20 mouse cellular contexts compared by ENCODE assay signal in genomic region chr1:90904729-90905404, GRCm38 (mm10). TPM values are rescaled to one million over a fixed set of nuclear protein-coding genes. Genes with fewer than 3 reads are reported as not detected.
DNase-seq lines count a peak whose midpoint lies in the region; ATAC-seq lines count a peak whose summit lies in the region.
"Had no signal": no experiment of that assay in that cellular context is flagged by ENCODE, and none has a peak within 500 bp of the region (broad histone marks: within the 10 kb centered on the region; RNA-seq: fewer than 3 reads in every experiment).

No protein-coding gene starts in this region.

- H3K36me3 ChIP-seq in embryonic facial prominence, embryonic 12.5 days: no peaks in the 10 kb centered on the region
- H3K36me3 ChIP-seq in embryonic facial prominence, embryonic 10.5 days (replicated peaks): no peaks in the 10 kb centered on the region
- H3K36me3 ChIP-seq in limb, embryonic 15.5 days: no peaks in the 10 kb centered on the region
- no peaks in the 10 kb centered on the region for H3K36me3 ChIP-seq in limb, embryonic 10.5 days
- no peaks in the 10 kb centered on the region for H3K36me3 ChIP-seq in midbrain, embryonic 11.5 days (ENCODE audit: control insufficient read depth, insufficient read depth, low read length)
- H3K36me3 ChIP-seq: G1E; heart, embryonic 13.5 days; liver, embryonic 15.5 days; midbrain, embryonic 15.5 days had no signal

- no peaks in the 10 kb centered on the region for H3K9me3 ChIP-seq in embryonic facial prominence, embryonic 12.5 days
- H3K9me3 ChIP-seq in embryonic facial prominence, embryonic 10.5 days: no peaks in the 10 kb centered on the region
- H3K9me3 ChIP-seq in limb, embryonic 15.5 days: no peaks in the 10 kb centered on the region
- no peaks in the 10 kb centered on the region for H3K9me3 ChIP-seq in limb, embryonic 10.5 days (replicated peaks)
- no peaks in the 10 kb centered on the region for H3K9me3 ChIP-seq in midbrain, embryonic 11.5 days (ENCODE audit: control insufficient read depth, low read length)
- H3K9me3 ChIP-seq: heart, embryonic 13.5 days; liver, embryonic 15.5 days; midbrain, embryonic 15.5 days had no signal

- WGBS in embryonic facial prominence, embryonic 12.5 days: 84% methylated on average over 7 of the region's 7 CpGs
- WGBS in embryonic facial prominence, embryonic 10.5 days: 87% methylated on average over 7 of the region's 7 CpGs
- 76% methylated on average over 7 of the region's 7 CpGs for WGBS in limb, embryonic 15.5 days
- WGBS in limb, embryonic 10.5 days: 89% methylated on average over 7 of the region's 7 CpGs
- WGBS in midbrain, embryonic 11.5 days: 92% methylated on average over 7 of the region's 7 CpGs

- H3K27me3 ChIP-seq in embryonic facial prominence, embryonic 12.5 days: no peaks in the 10 kb centered on the region
- H3K27me3 ChIP-seq in embryonic facial prominence, embryonic 10.5 days (replicated peaks; ENCODE audit: low read depth, poor library complexity, severe bottlenecking): peaks cover 17% of the 10 kb centered on the region; the same call in 1 of the 2 replicates
- H3K27me3 ChIP-seq in limb, embryonic 15.5 days: no peaks in the 10 kb centered on the region
- peaks cover 6% of the 10 kb centered on the region; the same call in 1 of the 2 replicates for H3K27me3 ChIP-seq in limb, embryonic 10.5 days (ENCODE audit: low read depth, poor library complexity, severe bottlenecking)
- no peaks in the 10 kb centered on the region for H3K27me3 ChIP-seq in midbrain, embryonic 11.5 days (ENCODE audit: control insufficient read depth, insufficient read depth, low read length)
- H3K27me3 ChIP-seq: liver, embryonic 15.5 days; midbrain, embryonic 15.5 days had no signal

- DNase-seq in embryonic facial prominence, embryonic 10.5 days (ENCODE audit: low spot score): no peak
- no peak for DNase-seq in limb, embryonic 10.5 days (ENCODE audit: low spot score)
- peak; percentile 10 for DNase-seq in urinary bladder, adult 2 months (ENCODE audit: low spot score)
- no peak for DNase-seq in urinary bladder, postnatal 36 days (ENCODE audit: low spot score in 2 of 2)
- no peak for DNase-seq in adipocyte (ENCODE audit: low spot score)
- DNase-seq in midbrain, embryonic 11.5 days (ENCODE audit: low spot score, missing footprints): no peak
- DNase-seq: adrenal gland, adult 2 months; cerebellum, postnatal 14 days; kidney, adult 9 months; layer of hippocampus, postnatal 36 days; thymus, postnatal 14 days had no signal

- peaks cover 16% of the 10 kb centered on the region for H3K4me1 ChIP-seq in embryonic facial prominence, embryonic 12.5 days
- peaks cover 29% of the 10 kb centered on the region for H3K4me1 ChIP-seq in embryonic facial prominence, embryonic 10.5 days
- H3K4me1 ChIP-seq in limb, embryonic 15.5 days: peaks cover 41% of the 10 kb centered on the region
- peaks cover 26% of the 10 kb centered on the region for H3K4me1 ChIP-seq in limb, embryonic 10.5 days
- no peaks in the 10 kb centered on the region for H3K4me1 ChIP-seq in midbrain, embryonic 11.5 days (ENCODE audit: control insufficient read depth, insufficient read depth, low read length)
- H3K4me1 ChIP-seq: liver, embryonic 15.5 days had no signal

- H3K9ac ChIP-seq in embryonic facial prominence, embryonic 12.5 days: no peak overlapping the region
- H3K9ac ChIP-seq in limb, embryonic 15.5 days: no peak overlapping the region
- H3K9ac ChIP-seq in midbrain, embryonic 11.5 days (ENCODE audit: low read length): no peak overlapping the region
- H3K9ac ChIP-seq: heart, embryonic 13.5 days; liver, embryonic 15.5 days; midbrain, embryonic 15.5 days had no signal

- no peak for ATAC-seq in embryonic facial prominence, embryonic 12.5 days (ENCODE audit: insufficient number of reproducible peaks, insufficient read depth, low FRiP score, low TSS enrichment)
- ATAC-seq in limb, embryonic 15.5 days (ENCODE audit: insufficient number of reproducible peaks, low FRiP score, low TSS enrichment, low read depth): no peak
- ATAC-seq in midbrain, embryonic 11.5 days (ENCODE audit: low FRiP score): no peak
- ATAC-seq: CD4-positive, CD25-positive, alpha-beta regulatory T cell, adult 4 months; hindbrain, postnatal 0 days; midbrain, embryonic 15.5 days had no signal

- H3K4me2 ChIP-seq in embryonic facial prominence, embryonic 12.5 days (replicated peaks): no peak overlapping the region
- no peak overlapping the region for H3K4me2 ChIP-seq in limb, embryonic 15.5 days
- no peak overlapping the region for H3K4me2 ChIP-seq in midbrain, embryonic 11.5 days
- H3K4me2 ChIP-seq: heart, embryonic 13.5 days; liver, embryonic 15.5 days; midbrain, embryonic 15.5 days had no signal

- H3K4me3 ChIP-seq in embryonic facial prominence, embryonic 12.5 days: no peak overlapping the region
- no peak overlapping the region for H3K4me3 ChIP-seq in embryonic facial prominence, embryonic 10.5 days
- no peak overlapping the region for H3K4me3 ChIP-seq in limb, embryonic 15.5 days
- H3K4me3 ChIP-seq in limb, embryonic 10.5 days: no peak overlapping the region
- H3K4me3 ChIP-seq in midbrain, embryonic 11.5 days (ENCODE audit: low read depth, low read length): no peak overlapping the region
- H3K4me3 ChIP-seq: heart, embryonic 13.5 days; liver, embryonic 15.5 days; midbrain, embryonic 15.5 days had no signal

- peak overlapping the region; percentile 61; the same call in 1 of the 2 replicates for H3K27ac ChIP-seq in embryonic facial prominence, embryonic 12.5 days
- H3K27ac ChIP-seq in embryonic facial prominence, embryonic 10.5 days (replicated peaks): no peak overlapping the region
- peak overlapping the region; percentile 83 for H3K27ac ChIP-seq in limb, embryonic 15.5 days
- no peak overlapping the region for H3K27ac ChIP-seq in limb, embryonic 10.5 days
- H3K27ac ChIP-seq in midbrain, embryonic 11.5 days (ENCODE audit: low read depth, low read length): no peak overlapping the region
- H3K27ac ChIP-seq: heart, embryonic 13.5 days; hindbrain, postnatal 0 days; liver, embryonic 15.5 days; midbrain, embryonic 15.5 days had no signal

RNA-seq across cellular contexts. Expression of gene Mlph, which starts 10.0 kb away (rescaled TPM):
- polyA plus RNA-seq in embryonic facial prominence, embryonic 12.5 days (2016; fragmentation: Nextera tagmentation; extraction: Ambion mirVana): 0.33 and 0.51 TPM in 2 replicates
- 0.06 and 0.14 TPM in 2 replicates for polyA plus RNA-seq in embryonic facial prominence, embryonic 10.5 days (2016; fragmentation: Nextera tagmentation; extraction: Ambion mirVana)
- polyA plus RNA-seq in limb, embryonic 15.5 days (2015; fragmentation: Nextera tagmentation; extraction: Ambion mirVana): 1.4 and 1.6 TPM in 2 replicates
- 0.06 and 0.51 TPM in 2 replicates for polyA plus RNA-seq in limb, embryonic 10.5 days (2016; fragmentation: Nextera tagmentation; extraction: Ambion mirVana)
- polyA plus RNA-seq in urinary bladder, adult 2 months (2012; rRNA removed): 6.0 and 7.2 TPM in 2 replicates
- polyA plus RNA-seq in midbrain, embryonic 11.5 days (2014; fragmentation: Nextera tagmentation; extraction: Ambion mirVana): 0.10 and 0.33 TPM in 2 replicates
- polyA plus RNA-seq: CD4-positive, CD25-positive, alpha-beta regulatory T cell, adult 4 months; G1E; liver, embryonic 15.5 days had no signal

RNA-seq across cellular contexts. Expression of gene Prlh, which starts 48.0 kb away (rescaled TPM):
- not detected in 2 replicates for polyA plus RNA-seq in embryonic facial prominence, embryonic 12.5 days (2016; fragmentation: Nextera tagmentation; extraction: Ambion mirVana)
- polyA plus RNA-seq in embryonic facial prominence, embryonic 10.5 days (2016; fragmentation: Nextera tagmentation; extraction: Ambion mirVana): not detected in 2 replicates
- not detected in 2 replicates for polyA plus RNA-seq in limb, embryonic 15.5 days (2015; fragmentation: Nextera tagmentation; extraction: Ambion mirVana)
- polyA plus RNA-seq in limb, embryonic 10.5 days (2016; fragmentation: Nextera tagmentation; extraction: Ambion mirVana): not detected in 2 replicates
- not detected in 2 replicates for polyA plus RNA-seq in urinary bladder, adult 2 months (2012; rRNA removed)
- not detected in 2 replicates for polyA plus RNA-seq in midbrain, embryonic 11.5 days (2014; fragmentation: Nextera tagmentation; extraction: Ambion mirVana)
- polyA plus RNA-seq: adrenal gland, adult 2 months; CD4-positive, CD25-positive, alpha-beta regulatory T cell, adult 4 months; G1E; heart, embryonic 13.5 days; large intestine, adult 2 months; liver, embryonic 15.5 days; midbrain, embryonic 15.5 days had no signal

Comparison
In these comparisons a context has a peak if more than half of its experiments do, and no peak if none do; other contexts are left out.
1. H3K27ac ChIP-seq: peak in embryonic facial prominence, embryonic 12.5 days (single experiment) and limb, embryonic 15.5 days (single experiment); none in embryonic facial prominence, embryonic 10.5 days (single experiment), limb, embryonic 10.5 days (single experiment) and midbrain, embryonic 11.5 days (single experiment).